Mouse (Mus musculus): Measurements from ENCODE around the gene Sertm1. TPM values are rescaled to one million over a fixed set of nuclear protein-coding genes. Genes with fewer than 3 reads are reported as not detected.

Sertm1 gene
- polyA plus RNA-seq (2014; fragmentation: Illumina TruSeq; extraction: RNeasy Lipid Tissue Mini Kit (QIAGEN cat#74804); ENCODE audit: low read depth, low replicate concordance), result not detected

GRCm38 (mm10) chr3:54915643-54916071 is at the start of gene Sertm1:
Gene Sertm1 (minus strand): TSS chr3:54915887.

Other genes starting within 250 kb of the Sertm1 start
- gene Supt20, start 223.1 kb downstream of the Sertm1 start, polyA plus RNA-seq (2014; fragmentation: Illumina TruSeq; extraction: RNeasy Lipid Tissue Mini Kit (QIAGEN cat#74804); ENCODE audit: low read depth, low replicate concordance), result 61.5 TPM
- gene Gm21958, start 201.5 kb downstream of the Sertm1 start, polyA plus RNA-seq (2014; fragmentation: Illumina TruSeq; extraction: RNeasy Lipid Tissue Mini Kit (QIAGEN cat#74804); ENCODE audit: low read depth, low replicate concordance), result not detected
- 24.2 TPM for gene Exosc8, start 180.5 kb downstream of the Sertm1 start, polyA plus RNA-seq (2014; fragmentation: Illumina TruSeq; extraction: RNeasy Lipid Tissue Mini Kit (QIAGEN cat#74804); ENCODE audit: low read depth, low replicate concordance)
- 39.5 TPM for gene Alg5, start 180.3 kb downstream of the Sertm1 start, polyA plus RNA-seq (2014; fragmentation: Illumina TruSeq; extraction: RNeasy Lipid Tissue Mini Kit (QIAGEN cat#74804); ENCODE audit: low read depth, low replicate concordance)
- gene Smad9, start 160.3 kb downstream of the Sertm1 start, polyA plus RNA-seq (2014; fragmentation: Illumina TruSeq; extraction: RNeasy Lipid Tissue Mini Kit (QIAGEN cat#74804); ENCODE audit: low read depth, low replicate concordance), result 0.72 TPM
- 22.5 TPM for gene Rfxap, start 108.1 kb downstream of the Sertm1 start, polyA plus RNA-seq (2014; fragmentation: Illumina TruSeq; extraction: RNeasy Lipid Tissue Mini Kit (QIAGEN cat#74804); ENCODE audit: low read depth, low replicate concordance)
- 4.7 TPM for gene Ccna1, start 139.6 kb upstream of the Sertm1 start, polyA plus RNA-seq (2014; fragmentation: Illumina TruSeq; extraction: RNeasy Lipid Tissue Mini Kit (QIAGEN cat#74804); ENCODE audit: low read depth, low replicate concordance)
- gene Spg20, start 196.2 kb upstream of the Sertm1 start, polyA plus RNA-seq (2014; fragmentation: Illumina TruSeq; extraction: RNeasy Lipid Tissue Mini Kit (QIAGEN cat#74804); ENCODE audit: low read depth, low replicate concordance), result 18.2 TPM
- gene Ccdc169, start 221.5 kb upstream of the Sertm1 start, polyA plus RNA-seq (2014; fragmentation: Illumina TruSeq; extraction: RNeasy Lipid Tissue Mini Kit (QIAGEN cat#74804); ENCODE audit: low read depth, low replicate concordance), result 2.7 TPM